Mouse (Mus musculus) ovary, adult 18-20 months (tissue): ENCODE measurements around the gene Rin1.
"Not testable (repeated sequence)": the region's sequence is repeated elsewhere in the genome, so short reads cannot be mapped to it uniquely, and the experiment has no call there.

Experiments used
- DNase-seq: peaks from one replicate; pipeline ENCODE4 v3.0.0; 2022; ENCODE audit warnings: low spot score, mixed read lengths

The Rin1 gene

GRCm38 (mm10) chr19:5068570-5069234, 18.4 kb downstream of the Rin1 start:
- DNase-seq: no peak

- no peak for DNase-seq
Observed at GRCm38 (mm10) chr19:5069486-5069885, 19.2 kb downstream of the Rin1 start.

GRCm38 (mm10) chr19:5069978-5070377, 19.7 kb downstream of the Rin1 start:
- DNase-seq: no peak

GRCm38 (mm10) chr19:5071077-5071476, 20.8 kb downstream of the Rin1 start:
- no peak for DNase-seq

GRCm38 (mm10) chr19:5071545-5072369, 21.5 kb downstream of the Rin1 start:
- DNase-seq: peak; percentile 72

- DNase-seq: no peak
Observed at GRCm38 (mm10) chr19:5072389-5073019, 22.2 kb downstream of the Rin1 start.

- DNase-seq: no peak
Observed at GRCm38 (mm10) chr19:5073028-5073427, 22.7 kb downstream of the Rin1 start.

- DNase-seq: no peak
Observed at GRCm38 (mm10) chr19:5073518-5073917, 23.2 kb downstream of the Rin1 start.

GRCm38 (mm10) chr19:5079279-5079678, 29.0 kb downstream of the Rin1 start:
- DNase-seq: no peak

GRCm38 (mm10) chr19:5082005-5082404, 31.7 kb downstream of the Rin1 start:
- DNase-seq: no peak

GRCm38 (mm10) chr19:5082596-5082995, 32.3 kb downstream of the Rin1 start:
- DNase-seq: no peak

- no peak for DNase-seq
Observed at GRCm38 (mm10) chr19:5083961-5084833, 33.9 kb downstream of the Rin1 start.

- no peak for DNase-seq
Observed at GRCm38 (mm10) chr19:5084834-5085144, 34.5 kb downstream of the Rin1 start.

GRCm38 (mm10) chr19:5085145-5085863, 35.0 kb downstream of the Rin1 start, which contains the start of gene Tmem151a:
Gene Tmem151a (minus strand): TSS chr19:5085531.
- peak; percentile 55 for DNase-seq

- DNase-seq: not testable (repeated sequence)
Observed at GRCm38 (mm10) chr19:5086533-5086932, 36.3 kb downstream of the Rin1 start.

- DNase-seq: peak; percentile 96
Observed at GRCm38 (mm10) chr19:5087884-5088728, 37.8 kb downstream of the Rin1 start, which contains the start of gene Yif1a. Gene Yif1a (plus strand): TSS chr19:5088538.

GRCm38 (mm10) chr19:5089324-5089723, 39.0 kb downstream of the Rin1 start:
- DNase-seq: no peak

- no peak for DNase-seq
Observed at GRCm38 (mm10) chr19:5092083-5092482, 41.8 kb downstream of the Rin1 start.

GRCm38 (mm10) chr19:5093481-5094242, 43.4 kb downstream of the Rin1 start:
- DNase-seq: no peak

- peak; percentile 84 for DNase-seq
Observed at GRCm38 (mm10) chr19:5094243-5094632, 44.0 kb downstream of the Rin1 start.
